Mouse (Mus musculus) cerebellum, adult 8-10 months (tissue): ENCODE data around the gene Dll4.

Experiments used
- DNase-seq: peaks from one replicate; pipeline ENCODE4 v3.0.0; 2022

The Dll4 gene

GRCm38 (mm10) chr2:119325568-119326143 lies at the start of gene Dll4:
Gene Dll4, plus strand, starts transcription at chr2:119325784.
- peak; percentile 32 for DNase-seq

- no peak for DNase-seq
Measured at GRCm38 (mm10) chr2:119276926-119277325, 48.7 kb upstream of the Dll4 start.

GRCm38 (mm10) chr2:119277810-119278209 lies 47.8 kb upstream of the Dll4 start:
- DNase-seq, result no peak

- no peak for DNase-seq
Measured at GRCm38 (mm10) chr2:119281899-119282565, 43.6 kb upstream of the Dll4 start.

DNA sequence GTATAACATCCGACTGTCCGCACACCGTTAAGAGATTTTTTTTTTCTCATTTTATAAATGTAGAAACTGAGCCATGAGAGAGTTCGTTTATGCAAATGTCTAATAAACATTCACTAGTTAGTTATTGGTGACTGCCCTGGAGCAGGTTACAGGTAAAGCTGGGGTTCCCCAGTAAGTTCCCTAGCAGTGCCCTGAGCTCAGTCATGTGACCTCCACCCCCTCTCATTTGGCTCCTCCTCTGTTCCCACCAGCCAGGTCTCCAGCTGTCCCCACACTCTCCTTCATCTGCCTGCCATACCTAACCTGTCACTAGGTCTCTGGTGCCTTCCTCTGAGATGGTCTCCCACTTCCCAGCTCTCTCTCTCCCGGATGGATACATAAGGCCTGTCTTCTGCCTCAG lies 38.2 kb upstream of the Dll4 start:
- DNase-seq, result peak; percentile 20

- DNase-seq, result peak; percentile 98
Measured at GRCm38 (mm10) chr2:119288270-119288882, 37.2 kb upstream of the Dll4 start, which contains the start of gene Vps18. Gene Vps18, plus strand, starts transcription at chr2:119288740.

- DNase-seq, result no peak
Measured at GRCm38 (mm10) chr2:119289014-119289416, 36.6 kb upstream of the Dll4 start.

- DNase-seq, result peak; percentile 16
Measured at GRCm38 (mm10) chr2:119292281-119292680, 33.3 kb upstream of the Dll4 start.

GRCm38 (mm10) chr2:119292852-119293251 lies 32.7 kb upstream of the Dll4 start:
- peak; percentile 80 for DNase-seq

- DNase-seq, result no peak
Measured at GRCm38 (mm10) chr2:119293311-119293710, 32.3 kb upstream of the Dll4 start.

GRCm38 (mm10) chr2:119293776-119294390 lies 31.7 kb upstream of the Dll4 start:
- peak; percentile 60 for DNase-seq

DNA sequence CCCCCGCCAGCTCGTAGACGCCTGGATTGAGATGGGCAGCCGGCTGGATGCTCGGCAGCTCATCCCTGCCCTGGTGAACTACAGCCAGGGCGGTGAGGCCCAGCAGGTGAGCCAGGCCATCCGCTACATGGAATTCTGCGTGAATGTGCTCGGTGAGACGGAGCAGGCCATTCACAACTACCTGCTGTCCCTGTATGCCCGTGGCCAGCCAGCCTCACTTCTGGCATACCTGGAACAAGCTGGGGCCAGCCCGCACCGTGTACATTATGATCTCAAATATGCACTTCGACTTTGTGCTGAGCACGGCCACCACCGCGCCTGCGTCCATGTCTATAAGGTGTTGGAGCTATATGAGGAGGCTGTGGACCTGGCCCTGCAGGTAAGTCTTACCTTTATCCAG lies 31.2 kb upstream of the Dll4 start:
- DNase-seq, result peak; percentile 49

DNA sequence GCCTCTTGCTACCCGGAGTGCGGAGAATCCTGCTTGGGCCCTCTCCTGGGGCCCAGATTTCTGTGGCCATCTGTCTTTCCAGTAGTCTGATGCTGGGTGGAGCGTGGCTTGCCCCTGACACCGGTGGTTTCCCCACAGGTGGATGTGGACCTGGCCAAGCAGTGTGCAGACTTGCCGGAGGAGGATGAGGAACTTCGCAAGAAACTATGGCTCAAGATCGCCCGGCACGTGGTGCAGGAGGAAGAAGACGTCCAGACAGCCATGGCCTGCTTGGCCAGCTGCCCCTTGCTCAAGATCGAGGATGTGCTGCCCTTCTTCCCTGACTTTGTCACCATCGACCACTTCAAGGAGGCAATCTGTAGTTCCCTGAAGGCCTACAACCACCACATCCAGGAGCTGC lies 28.8 kb upstream of the Dll4 start:
- DNase-seq, result no peak

DNA sequence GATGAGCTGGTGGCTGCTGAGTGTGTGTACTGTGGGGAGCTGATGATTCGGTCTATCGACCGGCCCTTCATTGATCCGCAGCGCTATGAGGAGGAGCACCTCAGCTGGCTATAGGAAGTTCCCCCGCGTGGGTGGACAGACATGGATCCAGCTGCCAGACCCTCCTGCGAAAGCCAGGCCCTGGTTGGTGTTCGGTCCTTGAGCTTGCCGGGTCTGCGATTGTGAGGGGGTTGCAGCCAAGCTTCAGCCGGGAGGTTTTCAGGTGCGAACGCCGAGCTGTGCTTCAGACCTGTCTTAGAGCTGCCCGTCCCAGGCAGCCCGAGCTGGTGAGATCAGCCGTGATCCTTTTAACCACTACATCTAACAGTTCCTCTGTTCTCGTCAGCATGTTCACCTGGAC lies 28.1 kb upstream of the Dll4 start:
- DNase-seq, result no peak

- peak; percentile 75 for DNase-seq
Measured at GRCm38 (mm10) chr2:119298330-119298729, 27.3 kb upstream of the Dll4 start.

DNA sequence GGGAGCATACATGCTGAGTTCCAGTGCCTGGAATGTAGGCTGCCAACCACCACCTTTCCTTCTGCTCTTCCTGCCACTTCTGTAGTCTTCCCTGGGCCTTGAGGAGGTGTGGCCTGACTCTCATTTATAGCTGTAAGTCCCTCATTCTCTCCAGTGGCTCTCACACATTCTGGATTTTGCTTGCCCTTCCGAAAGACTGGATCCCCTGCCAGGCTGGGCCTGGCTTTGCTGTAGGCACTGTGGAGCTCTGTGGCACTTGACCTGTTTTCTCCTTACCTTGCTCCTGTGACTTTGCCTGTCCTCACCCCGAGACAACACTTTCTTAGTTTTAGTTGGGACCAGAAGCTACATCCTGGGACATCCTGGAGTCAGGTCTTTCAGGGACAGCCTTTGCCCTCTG lies 26.7 kb upstream of the Dll4 start:
- no peak for DNase-seq

- DNase-seq, result peak; percentile 56
Measured at GRCm38 (mm10) chr2:119299981-119300818, 25.4 kb upstream of the Dll4 start.

DNA sequence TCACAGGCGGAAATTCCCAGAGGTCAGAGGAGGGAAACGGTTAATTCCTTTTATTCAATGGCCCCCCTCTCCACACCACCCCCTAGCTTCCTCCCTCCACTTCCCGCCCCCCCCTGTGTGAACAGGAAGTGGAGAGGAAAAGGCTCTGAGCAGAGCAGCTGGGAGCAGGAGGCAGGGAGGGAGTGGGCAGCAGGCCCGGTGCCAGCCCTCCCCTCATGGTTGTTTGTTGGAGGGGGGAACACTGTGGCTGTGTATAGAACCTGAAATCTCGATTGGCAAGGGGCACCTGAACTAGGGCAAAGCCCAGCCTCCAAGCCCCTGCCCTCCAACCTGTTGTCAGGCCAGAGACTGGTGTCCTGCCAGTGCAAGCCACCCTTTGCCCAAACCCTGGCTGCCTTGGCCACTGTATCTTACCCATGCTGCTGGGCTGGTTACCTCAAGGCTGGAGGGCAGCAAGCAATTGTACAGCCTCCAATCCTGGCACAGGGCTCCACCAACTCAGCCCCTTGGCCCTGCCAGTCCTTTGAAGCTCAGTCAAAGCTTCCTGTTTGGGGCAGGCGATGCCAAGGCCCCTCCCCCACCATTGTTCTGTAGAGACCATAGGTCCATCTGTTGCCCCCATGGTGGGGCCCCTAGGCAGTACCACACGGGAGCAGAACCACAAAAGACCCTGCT lies 24.6 kb upstream of the Dll4 start:
- no peak for DNase-seq

GRCm38 (mm10) chr2:119302876-119303275 lies 22.7 kb upstream of the Dll4 start:
- DNase-seq, result no peak

DNA sequence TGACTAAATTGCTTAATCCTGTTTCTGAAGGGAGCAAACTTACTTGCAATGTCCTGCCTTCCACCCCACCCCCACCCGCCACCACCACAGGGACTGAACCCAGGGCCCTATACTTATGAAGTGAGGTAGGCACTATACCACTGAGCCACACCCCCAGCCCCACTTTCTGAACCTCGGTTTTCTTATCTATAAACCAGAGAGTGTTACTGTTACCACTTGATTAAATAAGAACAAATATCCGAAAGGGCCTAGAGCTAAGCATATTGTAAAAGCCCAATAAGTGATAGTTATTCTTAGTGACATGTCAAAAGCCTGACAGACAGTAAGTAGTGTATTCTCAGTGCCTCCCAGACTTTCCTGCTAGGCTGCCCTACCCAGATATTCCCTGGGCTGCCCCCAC lies 21.2 kb upstream of the Dll4 start:
- no peak for DNase-seq

DNA sequence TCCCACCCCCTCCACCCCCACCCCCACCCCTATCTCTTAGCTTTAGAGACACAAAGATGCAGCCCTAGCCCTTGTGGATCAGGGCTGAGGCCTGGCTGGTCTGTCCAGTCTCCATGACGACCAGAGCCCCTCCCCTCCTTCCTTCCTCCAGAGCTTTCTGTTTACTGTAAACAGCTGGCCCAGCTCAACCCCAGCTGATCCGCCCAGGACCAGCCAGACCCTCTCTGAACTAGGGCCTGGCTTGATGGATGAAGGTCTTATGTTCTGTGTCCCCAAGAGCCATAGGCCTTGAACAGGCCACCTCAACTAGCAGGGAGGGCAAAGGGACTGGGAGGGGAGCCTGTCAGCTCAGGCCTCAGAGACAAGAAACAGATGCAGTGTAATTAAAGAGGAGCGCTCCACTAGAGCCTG lies 20.8 kb upstream of the Dll4 start:
- DNase-seq, result no peak

DNA sequence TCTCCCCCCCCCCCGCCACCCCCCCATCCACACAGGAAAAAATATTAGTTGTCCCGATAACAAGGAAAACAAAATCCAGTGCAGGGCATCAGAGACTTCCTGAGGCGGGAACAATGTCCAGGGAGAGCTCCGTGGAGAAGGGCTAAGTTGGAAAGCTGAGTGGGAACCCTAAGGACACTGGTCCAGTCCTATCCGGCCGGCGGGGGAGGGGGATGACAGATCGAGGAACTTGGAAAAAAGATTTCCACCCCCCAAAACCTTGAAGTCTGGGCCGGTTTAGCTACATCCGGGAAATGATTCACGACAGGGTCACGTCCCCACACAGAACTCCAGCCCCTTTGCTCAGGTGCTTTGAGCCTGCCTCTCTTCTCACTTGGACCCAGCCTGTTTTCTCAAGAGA lies 14.0 kb upstream of the Dll4 start:
- no peak for DNase-seq
